Mouse (Mus musculus) bone marrow macrophage, adult 2 months (primary cell): ENCODE results near the gene Ucp1.

Experiments used
- CTCF ChIP-seq: IDR thresholded peaks from 2 replicates; pipeline ENCODE4 v1.5.1; 2012; ENCODE audit warnings: low read depth, mild to moderate bottlenecking, low read length, moderate library complexity
- POLR2A ChIP-seq: IDR thresholded peaks from 2 replicates; pipeline ENCODE4 v1.6.1; 2012; ENCODE audit warnings: mild to moderate bottlenecking, low read depth, low read length, borderline replicate concordance

- no peak for TF ChIP-seq CTCF
- no peak for TF ChIP-seq POLR2A
Measured at GRCm38 (mm10) chr8:83323056-83323455, 32.9 kb downstream of the Ucp1 start.
